ENCODE assay signal across 8 mouse cellular contexts in genomic region chr12:116262555-116263341, GRCm38 (mm10). TPM values are rescaled to one million over a fixed set of nuclear protein-coding genes. Genes with fewer than 3 reads are reported as not detected.
A peak's percentile ranks its signal among the peaks of the same experiment; 100 is the strongest.
DNase-seq lines count a peak whose midpoint lies in the region; ATAC-seq lines count a peak whose summit lies in the region.

Gene Wdr60 (minus strand): TSS chr12:116263022.

- peak; percentile 66 for DNase-seq in WW6 (ENCODE audit: low read depth, low spot score)
- peak; percentile 81 to 86 for DNase-seq in gastrocnemius, adult 8-10 months (ENCODE audit: low spot score in 2 of 2)
- DNase-seq in hindlimb bud, embryonic 11.5 days (ENCODE audit: extremely low spot score, low read depth, low spot score): peak; percentile 70
- peak; percentile 78 to 82 for DNase-seq in left cerebral cortex, adult 8-10 months (ENCODE audit: low spot score in 2 of 2)
- DNase-seq in right cerebral cortex, adult 18-20 months: peak; percentile 91
- peak; percentile 84 for DNase-seq in urinary bladder, adult 2 months (ENCODE audit: low spot score)

- ATAC-seq in common myeloid progenitor, adult 5-6 weeks (replicated peaks; ENCODE audit: low read depth, poor library complexity, severe bottlenecking): peak; percentile 91
- ATAC-seq in megakaryocyte, adult 5-6 weeks (ENCODE audit: poor library complexity, severe bottlenecking): peak; percentile 98

RNA-seq across cellular contexts. Expression of gene Wdr60, which starts in this region (rescaled TPM):
- 11.0 and 16.9 TPM in 2 replicates for total RNA-seq in common myeloid progenitor, adult 5-6 weeks (2017)
- total RNA-seq in gastrocnemius, adult 8-10 months (2022): 10 to 100 TPM; 13.8 to 19.6 (median 14.2) TPM
- total RNA-seq in left cerebral cortex, adult 8-10 months (2022): 10 to 100 TPM; 14.2 to 22.9 (median 17.9) TPM
- 0.27 TPM in 1 of 2 replicates, not detected in the other for total RNA-seq in megakaryocyte, adult 5-6 weeks (2015)
- total RNA-seq in megakaryocyte, adult 5-6 weeks (2017): 0.40 and 0.94 TPM in 2 replicates
- polyA plus RNA-seq in urinary bladder, adult 2 months (2012; rRNA removed): 12.5 and 16.4 TPM in 2 replicates

Comparison
In these comparisons a context has a peak if more than half of its experiments do, and no peak if none do; other contexts are left out.
1. Peak in every context shown above with its lines: DNase-seq and ATAC-seq.
2. Peak in ATAC-seq in megakaryocyte, adult 5-6 weeks; RNA of the gene not detected or under 1 TPM.